Mouse (Mus musculus) CH12.LX (cell line): Measurements from ENCODE around the gene Macrod2.

Source experiments
- CTCF ChIP-seq, 2 experiments: IDR thresholded peaks in 1 of 2; conservative IDR thresholded peaks in 1 of 2; 2 replicates each; pipeline ENCODE4 v1.5.1; 2011 to 2012; ENCODE audit warnings: low read depth in 2 of 2, low read length in 2 of 2, improper control_type of control experiment in 1 of 2, inconsistent platforms in 1 of 2, mild to moderate bottlenecking in 1 of 2, moderate library complexity in 1 of 2
- TCF12 ChIP-seq: IDR thresholded peaks from 2 replicates; pipeline ENCODE4 v1.6.1; 2014; ENCODE audit warnings: low read depth, mild to moderate bottlenecking, inconsistent platforms, low read length, improper control_type of control experiment
- ZC3H11A ChIP-seq: IDR thresholded peaks from 2 replicates; pipeline ENCODE4 v1.6.1; 2012; ENCODE audit warnings: low read depth, mild to moderate bottlenecking, inconsistent platforms, low read length, improper control_type of control experiment
- ZNF384 ChIP-seq: IDR thresholded peaks from 2 replicates; pipeline ENCODE4 v1.6.1; 2012; ENCODE audit warnings: low read depth, low read length, improper control_type of control experiment, inconsistent platforms

GRCm38 (mm10) chr2:141201303-141202014 lies 806.4 kb downstream of the Macrod2 start:
- TF ChIP-seq TCF12 (no peak), CTCF (conservative IDR thresholded peaks at IDR 0.05 in 1 of 2, IDR thresholded peaks at IDR 0.05 in 1 of 2; ENCODE audit: low read depth in 2 of 2, low read length in 2 of 2) (no peak), ZNF384 (no peak), ZC3H11A (no peak)
